Mouse (Mus musculus) lung, adult 2 months (tissue): ENCODE results near the gene Atp6v1g3.

Experiments used
- CTCF ChIP-seq: fragments of 200-500 bp; IDR thresholded peaks from 2 replicates; pipeline ENCODE4 v1.5.1; 2011; ENCODE audit warnings: mild to moderate bottlenecking, low read length, control low read depth; ENCODE audit not compliant: insufficient read depth
- POLR2A ChIP-seq: fragments of 200-500 bp; IDR thresholded peaks from 2 replicates; pipeline ENCODE4 v1.6.1; 2011; ENCODE audit warnings: low read depth, mild to moderate bottlenecking, control low read depth, low read length, borderline replicate concordance; ENCODE audit errors: extremely low read depth

DNA sequence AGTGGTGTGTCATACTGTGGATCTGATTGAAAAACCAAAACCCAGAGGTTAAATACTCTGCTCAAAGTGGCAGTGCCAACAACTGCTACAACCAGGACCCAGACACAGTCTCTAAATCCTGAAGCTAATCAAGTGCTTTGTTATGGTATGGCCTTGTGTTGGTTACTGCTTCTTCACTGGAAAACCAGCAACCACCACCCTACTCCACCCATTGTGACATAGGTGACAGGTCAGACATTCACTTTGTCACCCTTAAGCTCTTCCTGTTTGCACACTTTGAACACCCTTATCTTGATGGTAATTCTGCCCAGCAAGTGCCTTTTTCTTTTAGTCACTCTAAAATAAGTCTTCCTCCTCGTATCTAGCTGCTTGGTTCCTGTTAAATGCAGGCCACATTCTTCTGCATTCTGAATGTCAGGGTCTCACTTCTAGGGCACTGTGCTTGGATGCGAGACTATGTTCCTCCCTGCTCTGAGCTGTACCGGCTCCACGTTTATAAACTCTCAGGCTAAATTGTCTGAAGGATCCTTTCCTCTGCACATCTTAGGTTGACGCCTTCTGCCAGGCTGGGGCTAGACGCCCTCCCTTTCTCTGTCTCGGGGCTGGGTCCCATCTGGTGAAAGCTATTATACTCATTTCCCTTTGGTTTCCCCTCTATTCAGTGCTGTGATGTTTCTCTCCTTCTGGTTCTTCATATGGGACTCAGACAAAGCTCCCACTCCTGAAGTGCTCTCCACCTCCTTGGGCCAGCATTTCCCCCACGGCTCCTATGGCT lies 30.8 kb downstream of the Atp6v1g3 start:
- TF ChIP-seq CTCF (no peak), POLR2A (no peak)
